Mouse (Mus musculus): ENCODE results near the gene Adamtsl2. TPM values are rescaled to one million over a fixed set of nuclear protein-coding genes. Genes with fewer than 3 reads are reported as not detected.

The Adamtsl2 gene
- 9.4 and 10.7 TPM in 2 replicates for polyA plus RNA-seq (2012; rRNA removed)

DNA sequence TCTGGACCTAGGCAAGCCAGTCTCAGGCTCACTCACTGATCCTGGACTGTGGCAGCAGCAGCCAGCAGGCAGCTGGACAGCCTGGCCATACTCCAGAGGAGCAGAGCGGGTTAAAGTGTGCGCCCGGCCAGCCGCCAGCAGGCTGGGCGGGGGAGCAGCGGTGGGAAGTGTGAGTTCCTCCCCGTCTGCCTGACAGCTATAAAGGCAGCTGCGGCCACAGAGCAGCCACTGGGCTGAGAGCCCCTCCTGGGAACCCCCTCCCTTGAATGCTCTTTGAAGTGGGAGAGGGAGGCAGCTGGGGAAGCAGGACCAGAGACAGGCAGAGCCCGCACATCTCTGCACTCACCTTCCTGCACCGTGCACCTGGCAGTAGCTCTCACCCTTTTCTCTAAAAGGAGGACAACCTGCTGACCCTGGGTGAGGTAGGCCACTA, at the start of gene Adamtsl2:
TSS of gene Adamtsl2 (plus strand) at position 228 of the 433 bp plus-strand sequence.

DNA sequence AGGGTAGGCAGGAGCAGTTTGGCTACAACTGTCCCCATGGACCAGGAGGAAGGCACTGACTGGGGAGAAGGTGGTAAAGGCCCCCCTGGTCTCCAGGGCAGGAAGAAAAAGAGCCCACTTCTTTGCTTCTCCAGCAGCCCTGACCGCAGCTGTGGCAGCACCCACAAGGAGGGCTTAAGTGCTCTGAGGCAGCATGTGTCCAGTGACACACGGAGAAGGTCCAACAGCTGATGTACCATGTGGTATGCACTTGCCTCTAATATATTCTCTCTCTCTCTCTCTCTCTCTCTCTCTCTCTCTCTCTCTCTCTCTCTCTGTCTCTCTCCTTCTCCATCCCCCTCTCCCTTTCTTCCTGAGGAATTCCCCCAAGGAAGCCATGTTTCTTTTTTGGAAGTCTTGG, 7.2 kb upstream of the Adamtsl2 start, which contains the start of gene Mymk:
TSS of gene Mymk (minus strand) at position 202 of the 400 bp plus-strand sequence.

DNA sequence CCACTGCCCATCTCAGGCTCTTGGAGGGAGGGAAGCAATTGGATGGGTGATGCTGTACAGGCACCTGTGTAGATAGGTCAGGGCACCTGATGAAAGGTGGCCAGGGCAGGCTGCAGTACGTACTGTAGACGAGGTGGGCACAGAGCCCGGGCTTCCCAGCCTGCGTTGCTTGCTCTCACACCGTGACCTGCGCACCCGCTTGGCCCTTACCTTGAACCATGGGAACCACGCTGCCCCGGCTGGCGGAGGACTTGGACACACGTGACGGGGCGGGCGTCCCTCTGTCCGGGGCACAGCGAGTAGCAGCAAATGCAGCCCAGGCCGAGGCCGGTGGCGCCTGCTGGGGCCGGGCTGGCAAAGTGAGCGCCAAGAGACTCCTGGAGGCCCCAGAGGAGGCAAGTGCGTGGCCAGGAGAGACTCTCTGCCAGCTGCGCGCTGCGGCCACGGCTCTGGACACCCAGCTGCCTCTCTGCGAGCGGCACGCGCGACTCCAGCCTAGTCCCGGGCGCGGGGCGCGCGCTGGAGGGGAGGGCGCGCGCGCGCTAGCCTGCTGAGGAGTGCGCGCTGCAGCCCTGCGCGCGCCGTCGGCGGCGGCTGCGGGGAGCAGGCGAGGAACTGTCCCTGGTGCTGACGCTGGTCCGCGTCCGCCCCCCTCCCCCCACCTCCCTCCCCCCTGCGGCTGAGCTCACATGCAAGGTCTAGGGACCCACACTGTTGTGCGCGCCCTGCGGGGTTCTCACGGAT, 62.9 kb downstream of the Adamtsl2 start, which contains the start of gene Fam163b:
TSS of gene Fam163b (minus strand) at position 542 of the 744 bp plus-strand sequence.

Other genes with a start within 250 kb of the Adamtsl2 start
- gene Abo, start 214.4 kb upstream of the Adamtsl2 start, polyA plus RNA-seq (2012; rRNA removed): not detected in 2 replicates
- gene Surf6, start 176.5 kb upstream of the Adamtsl2 start, polyA plus RNA-seq (2012; rRNA removed): 28.1 and 29.9 TPM in 2 replicates
- 118 and 148 TPM in 2 replicates for gene Med22, start 168.7 kb upstream of the Adamtsl2 start, polyA plus RNA-seq (2012; rRNA removed)
- gene Rpl7a, start 168.6 kb upstream of the Adamtsl2 start, polyA plus RNA-seq (2012; rRNA removed): 1,771 and 1,960 TPM in 2 replicates
- gene Surf2, start 163.0 kb upstream of the Adamtsl2 start, polyA plus RNA-seq (2012; rRNA removed): 54.7 and 57.4 TPM in 2 replicates
- 72.7 and 79.4 TPM in 2 replicates for gene Surf1, start 162.8 kb upstream of the Adamtsl2 start, polyA plus RNA-seq (2012; rRNA removed)
- gene Surf4, start 145.5 kb upstream of the Adamtsl2 start, polyA plus RNA-seq (2012; rRNA removed): 80.8 and 108 TPM in 2 replicates
- 0.10 and 0.15 TPM in 2 replicates for gene Stkld1, start 145.3 kb upstream of the Adamtsl2 start, polyA plus RNA-seq (2012; rRNA removed)
- 56.3 and 58.5 TPM in 2 replicates for gene Rexo4, start 115.0 kb upstream of the Adamtsl2 start, polyA plus RNA-seq (2012; rRNA removed)
- gene Adamts13, start 106.0 kb upstream of the Adamtsl2 start, polyA plus RNA-seq (2012; rRNA removed): 0.06 and 0.21 TPM in 2 replicates
- gene Cacfd1, start 69.5 kb upstream of the Adamtsl2 start, polyA plus RNA-seq (2012; rRNA removed): 88.2 and 92.6 TPM in 2 replicates
- gene Slc2a6, start 51.4 kb upstream of the Adamtsl2 start, polyA plus RNA-seq (2012; rRNA removed): 5.9 and 6.6 TPM in 2 replicates
- gene Mymk, start 7.2 kb upstream of the Adamtsl2 start, polyA plus RNA-seq (2012; rRNA removed): 0.17 and 5.7 TPM in 2 replicates
- gene Fam163b, start 63.1 kb downstream of the Adamtsl2 start, polyA plus RNA-seq (2012; rRNA removed): 4.5 and 4.6 TPM in 2 replicates
- gene Dbh, start 85.9 kb downstream of the Adamtsl2 start, polyA plus RNA-seq (2012; rRNA removed): 0.88 and 2.5 TPM in 2 replicates
- gene Sardh, start 169.0 kb downstream of the Adamtsl2 start, polyA plus RNA-seq (2012; rRNA removed): 2.9 and 6.3 TPM in 2 replicates